Mouse (Mus musculus): ENCODE measurements at regions not wholly inside any gene's neighbourhood (a gene's known extent, or its start where the extent isn't known, plus 50 kb on each side); places are given as distances from the start of the nearest gene placed in this dataset.
"Not testable (repeated sequence)": the region's sequence is repeated elsewhere in the genome, so short reads cannot be mapped to it uniquely, and the experiment has no call there.

GRCm38 (mm10) chr16:50030355-50030754, 230.0 kb downstream of the Cd47 start:
- TF ChIP-seq CTCF, EP300 (IDR thresholded peaks at IDR 0.05; ENCODE audit: low read depth): not testable (repeated sequence)
